Mouse (Mus musculus): ENCODE results near the gene Pbx1. TPM values are rescaled to one million over a fixed set of nuclear protein-coding genes. Genes with fewer than 3 reads are reported as not detected.

Gene Pbx1
- total and polyA plus RNA-seq, 2 experiments from 2014 or later: 17.1 to 31.3 TPM

DNA sequence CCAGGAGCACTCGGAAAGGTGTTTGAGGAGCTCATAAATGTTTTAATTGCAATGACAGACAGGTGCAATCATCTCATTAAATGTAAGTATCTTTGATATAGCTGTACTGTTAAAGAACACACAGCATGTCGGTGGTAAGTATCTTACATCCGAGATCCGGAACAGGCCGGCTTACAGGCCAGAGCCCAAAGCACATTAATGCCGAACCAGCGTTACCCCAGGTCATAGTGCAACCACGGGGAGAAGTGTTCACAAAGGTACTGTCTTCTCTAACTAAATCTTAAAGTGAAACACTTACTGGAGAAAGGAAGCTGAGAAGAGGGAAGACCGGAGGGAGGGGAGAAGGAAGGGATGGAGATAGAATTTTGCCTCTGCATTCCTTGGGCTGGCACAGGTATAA lies 100.0 kb downstream of the Pbx1 start:
- TF ChIP-seq CTCF (IDR thresholded peaks at IDR 0.05; ENCODE audit: low read depth) (no peak), EP300 (IDR thresholded peaks at IDR 0.05; ENCODE audit: low read depth) (no peak)
- Histone ChIP-seq H3K9ac (replicated peaks; ENCODE audit: low read depth, low read length) (no peak overlapping the region), H3K27me3 (ENCODE audit: control insufficient read depth, insufficient read depth, low read length) (no peaks in the 10 kb centered on the region), H3K4me1 (ENCODE audit: control insufficient read depth, insufficient read depth) (0 out of 2 replicates have a peak, but pooled peaks cover 6% of the 10 kb centered on the region), H3K4me2 (ENCODE audit: low read depth, low read length) (no peak overlapping the region), H3K27ac (ENCODE audit: low read depth) (no peak overlapping the region), H3K9me3 (replicated peaks; ENCODE audit: control insufficient read depth, low read length) (no peaks in the 10 kb centered on the region), H3K36me3 (replicated peaks; ENCODE audit: control insufficient read depth, insufficient read depth, low read length) (peaks cover 6% of the 10 kb centered on the region; the same call in 1 of the 2 replicates), H3K4me3 (ENCODE audit: low read depth, low read length) (no peak overlapping the region)
- DNase-seq (ENCODE audit: low spot score) (no peak), ATAC-seq (ENCODE audit: insufficient read depth, low read depth) (no peak)
- WGBS: 90% methylated on average over 9 of the region's 9 CpGs

DNA sequence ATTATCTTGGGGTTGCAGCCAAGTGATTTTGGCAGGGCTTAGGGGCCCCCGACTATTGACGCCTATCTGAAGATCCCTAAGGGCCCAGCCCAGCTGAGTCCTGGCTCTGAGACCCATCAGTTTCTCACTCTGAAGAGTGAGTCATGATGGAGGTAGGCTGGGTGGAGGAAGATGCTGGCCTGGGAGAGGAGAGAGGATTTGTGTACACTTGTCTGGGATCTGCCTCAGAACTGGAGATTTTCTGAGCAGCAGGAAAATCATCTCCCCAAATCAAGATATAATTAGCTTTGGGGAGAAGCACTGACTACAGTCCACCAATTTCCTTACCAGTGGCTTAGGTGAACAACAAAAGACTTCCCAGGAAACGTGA lies 103.8 kb downstream of the Pbx1 start:
- no peak for TF ChIP-seq CTCF (IDR thresholded peaks at IDR 0.05; ENCODE audit: low read depth)
- no peak for TF ChIP-seq EP300 (IDR thresholded peaks at IDR 0.05; ENCODE audit: low read depth)

DNA sequence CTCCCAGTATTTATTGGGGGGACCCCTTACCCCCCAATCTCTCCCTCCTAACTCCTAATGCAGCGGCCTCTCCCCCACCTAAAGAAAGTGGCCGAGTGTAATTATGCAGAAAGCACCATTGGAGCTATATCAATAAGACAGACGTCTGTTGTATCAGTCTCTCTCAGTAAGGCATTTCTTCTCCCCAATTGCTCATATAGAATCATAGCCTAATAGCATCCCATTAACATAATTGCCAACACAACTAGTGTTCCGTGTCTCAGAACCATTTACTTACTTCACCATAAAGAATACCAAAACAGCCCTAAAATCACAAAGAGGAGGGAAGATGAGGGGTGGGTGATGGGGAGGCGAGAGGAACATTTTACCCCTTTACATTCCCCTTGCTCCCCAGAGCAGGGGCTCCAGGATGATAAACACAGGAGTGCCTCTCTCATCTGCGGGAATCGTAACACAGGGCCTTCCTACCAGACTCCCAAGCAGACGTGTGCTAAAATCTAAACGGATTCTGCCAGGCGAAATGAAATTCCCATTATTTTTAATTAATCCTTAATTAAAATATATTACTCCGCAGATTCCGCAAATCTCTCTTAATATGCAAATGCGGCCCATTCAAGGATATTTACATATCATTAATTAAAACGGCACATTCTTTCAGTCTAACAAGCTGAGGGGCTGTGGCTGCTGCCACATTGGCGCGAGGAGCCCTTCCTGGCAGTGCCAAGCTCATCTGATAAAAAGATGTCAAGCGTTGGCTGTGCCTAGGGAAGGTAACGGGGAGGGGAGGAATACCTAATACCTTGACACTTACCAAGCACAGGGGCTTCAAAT lies 104.5 kb downstream of the Pbx1 start:
- peaks cover 16% of the 10 kb centered on the region; the same call in 1 of the 2 replicates for H3K4me1 ChIP-seq (ENCODE audit: control insufficient read depth, insufficient read depth)

More for the DNA sequence above, 103.8 kb downstream of the Pbx1 start:
- no peaks in the 10 kb centered on the region for H3K9me3 ChIP-seq (replicated peaks; ENCODE audit: control insufficient read depth, low read length)
- no peak overlapping the region for H3K27ac ChIP-seq (ENCODE audit: low read depth)
- H3K4me2 ChIP-seq (ENCODE audit: low read depth, low read length): no peak overlapping the region
- DNase-seq (ENCODE audit: low spot score) (no peak), ATAC-seq (ENCODE audit: insufficient read depth, low read depth) (no peak)
- H3K4me3 ChIP-seq (ENCODE audit: low read depth, low read length): no peak overlapping the region
- no peaks in the 10 kb centered on the region for H3K27me3 ChIP-seq (ENCODE audit: control insufficient read depth, insufficient read depth, low read length)
- peaks cover 2% of the 10 kb centered on the region; the same call in 1 of the 2 replicates for H3K36me3 ChIP-seq (replicated peaks; ENCODE audit: control insufficient read depth, insufficient read depth, low read length)
- H3K9ac ChIP-seq (replicated peaks; ENCODE audit: low read depth, low read length): no peak overlapping the region
- H3K4me1 ChIP-seq (ENCODE audit: control insufficient read depth, insufficient read depth): peaks cover 16% of the 10 kb centered on the region; the same call in 1 of the 2 replicates
- 35% methylated on average over 3 of the region's 3 CpGs for WGBS

GRCm38 (mm10) chr1:168325786-168326185 lies 106.3 kb downstream of the Pbx1 start:
- Histone ChIP-seq H3K27me3 (ENCODE audit: control insufficient read depth, insufficient read depth, low read length) (no peaks in the 10 kb centered on the region), H3K36me3 (replicated peaks; ENCODE audit: control insufficient read depth, insufficient read depth, low read length) (no peaks in the 10 kb centered on the region), H3K4me2 (ENCODE audit: low read depth, low read length) (no peak overlapping the region), H3K4me1 (ENCODE audit: control insufficient read depth, insufficient read depth) (peaks cover 16% of the 10 kb centered on the region; the same call in 1 of the 2 replicates), H3K4me3 (ENCODE audit: low read depth, low read length) (no peak overlapping the region), H3K27ac (ENCODE audit: low read depth) (no peak overlapping the region), H3K9ac (replicated peaks; ENCODE audit: low read depth, low read length) (no peak overlapping the region), H3K9me3 (replicated peaks; ENCODE audit: control insufficient read depth, low read length) (no peaks in the 10 kb centered on the region)
- no peak for TF ChIP-seq CTCF (IDR thresholded peaks at IDR 0.05; ENCODE audit: low read depth)
- TF ChIP-seq EP300 (IDR thresholded peaks at IDR 0.05; ENCODE audit: low read depth): no peak
- ATAC-seq (ENCODE audit: insufficient read depth, low read depth): no peak
- no peak for DNase-seq (ENCODE audit: low spot score)
- 61% methylated on average over 4 of the region's 4 CpGs for WGBS

More for the DNA sequence above, 104.5 kb downstream of the Pbx1 start:
- Histone ChIP-seq H3K9me3 (replicated peaks; ENCODE audit: control insufficient read depth, low read length) (no peaks in the 10 kb centered on the region), H3K4me2 (ENCODE audit: low read depth, low read length) (no peak overlapping the region), H3K9ac (replicated peaks; ENCODE audit: low read depth, low read length) (no peak overlapping the region), H3K27ac (ENCODE audit: low read depth) (no peak overlapping the region), H3K27me3 (ENCODE audit: control insufficient read depth, insufficient read depth, low read length) (no peaks in the 10 kb centered on the region), H3K36me3 (replicated peaks; ENCODE audit: control insufficient read depth, insufficient read depth, low read length) (no peaks in the 10 kb centered on the region), H3K4me3 (ENCODE audit: low read depth, low read length) (no peak overlapping the region)
- ATAC-seq (ENCODE audit: insufficient read depth, low read depth) (no peak), DNase-seq (ENCODE audit: low spot score) (no peak)
- TF ChIP-seq CTCF (IDR thresholded peaks at IDR 0.05; ENCODE audit: low read depth) (no peak), EP300 (IDR thresholded peaks at IDR 0.05; ENCODE audit: low read depth) (no peak)
- WGBS: 82% methylated on average over 18 of the region's 18 CpGs

GRCm38 (mm10) chr1:168324306-168325085 lies 107.6 kb downstream of the Pbx1 start:
- Histone ChIP-seq H3K9me3 (replicated peaks; ENCODE audit: control insufficient read depth, low read length) (no peaks in the 10 kb centered on the region), H3K9ac (replicated peaks; ENCODE audit: low read depth, low read length) (no peak overlapping the region), H3K27ac (ENCODE audit: low read depth) (no peak overlapping the region), H3K27me3 (ENCODE audit: control insufficient read depth, insufficient read depth, low read length) (no peaks in the 10 kb centered on the region), H3K4me1 (ENCODE audit: control insufficient read depth, insufficient read depth) (peaks cover 16% of the 10 kb centered on the region; the same call in 1 of the 2 replicates), H3K4me3 (ENCODE audit: low read depth, low read length) (no peak overlapping the region), H3K36me3 (replicated peaks; ENCODE audit: control insufficient read depth, insufficient read depth, low read length) (no peaks in the 10 kb centered on the region), H3K4me2 (ENCODE audit: low read depth, low read length) (no peak overlapping the region)
- WGBS: 61% methylated on average over 7 of the region's 7 CpGs
- TF ChIP-seq CTCF (IDR thresholded peaks at IDR 0.05; ENCODE audit: low read depth): no peak
- TF ChIP-seq EP300 (IDR thresholded peaks at IDR 0.05; ENCODE audit: low read depth): no peak
- no peak for ATAC-seq (ENCODE audit: insufficient read depth, low read depth)
- DNase-seq (ENCODE audit: low spot score): no peak
